Mouse (Mus musculus) cerebellum, adult 11 months (tissue): ENCODE results near the gene Dnah2.
"Not testable (repeated sequence)": the region's sequence is repeated elsewhere in the genome, so short reads cannot be mapped to it uniquely, and the experiment has no call there.

Source experiments
- DNase-seq: peaks from one replicate; pipeline ENCODE4 v3.0.0; 2022

Dnah2 gene

DNA sequence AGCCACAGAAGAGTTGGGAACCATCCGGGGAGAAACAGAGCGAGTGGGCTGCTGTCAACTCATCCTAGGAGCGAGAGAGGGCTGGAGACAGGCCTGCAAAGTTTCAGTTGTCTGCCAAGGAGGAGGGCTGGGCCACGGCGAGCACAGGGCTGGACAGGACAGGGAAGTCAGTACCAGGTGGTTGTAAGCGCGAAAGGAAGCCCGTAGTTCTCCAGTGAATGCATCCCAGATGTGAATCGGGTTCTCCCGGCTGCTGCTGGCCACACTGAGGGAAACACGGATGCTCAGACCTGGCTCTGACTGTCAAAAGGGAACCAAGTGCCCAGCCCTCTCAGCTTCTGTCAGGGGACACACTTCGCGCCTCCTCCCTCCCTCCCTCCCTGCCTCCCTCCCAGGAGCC, 14.5 kb upstream of the Dnah2 start:
- DNase-seq = no peak

GRCm38 (mm10) chr11:69560896-69561854, 12.3 kb upstream of the Dnah2 start:
- DNase-seq = no peak

DNA sequence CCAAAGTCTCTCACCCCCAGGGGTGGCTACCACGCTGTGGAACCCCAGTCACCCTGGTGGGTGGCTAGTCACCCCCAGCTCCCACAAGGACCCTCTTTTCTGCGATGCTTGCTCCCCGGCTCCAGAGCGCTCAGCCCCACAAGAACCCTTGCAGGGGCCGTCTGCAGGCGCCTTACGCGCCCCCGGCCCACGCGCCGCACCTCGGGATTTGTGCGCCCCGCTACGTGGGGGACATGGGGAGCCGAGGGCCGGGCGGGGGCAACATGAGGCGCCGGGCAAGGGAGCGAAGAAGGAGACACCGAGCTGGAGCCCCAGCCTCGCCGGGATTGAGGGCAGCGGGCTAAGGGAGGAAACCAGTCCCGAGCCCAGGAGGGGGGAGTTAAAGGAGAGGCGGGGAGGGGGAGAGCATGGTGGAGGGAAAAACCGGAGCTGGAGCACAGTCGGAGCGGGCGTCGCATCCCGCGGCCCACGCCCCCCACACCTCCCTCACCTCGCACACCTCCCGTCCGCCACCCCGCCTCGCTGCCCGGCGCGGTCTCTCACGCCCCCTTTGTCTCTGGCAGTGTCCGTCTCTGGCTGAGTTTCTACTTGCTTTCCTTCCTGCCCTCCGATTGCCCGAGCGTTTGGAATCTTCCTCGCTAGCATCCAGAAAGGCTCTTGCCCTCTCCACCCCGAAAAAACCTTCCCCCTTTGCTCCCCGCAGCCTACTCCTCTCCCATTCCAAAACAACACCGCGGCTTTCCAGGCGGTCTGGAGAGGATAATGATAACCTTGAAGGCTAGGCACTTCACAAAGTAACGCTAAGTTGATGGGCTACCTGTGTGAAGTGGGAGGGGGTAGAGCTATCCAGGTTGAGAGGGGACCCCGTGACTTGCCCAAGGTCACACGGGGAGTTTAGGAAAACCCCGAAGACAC, 11.2 kb upstream of the Dnah2 start, which contains the start of gene Efnb3:
TSS of gene Efnb3 (minus strand) at position 355 of the 915 bp plus-strand sequence.
- no peak for DNase-seq

GRCm38 (mm10) chr11:69559183-69559582, 10.3 kb upstream of the Dnah2 start:
- DNase-seq = no peak

GRCm38 (mm10) chr11:69558756-69559155, 9.8 kb upstream of the Dnah2 start:
- no peak for DNase-seq

DNA sequence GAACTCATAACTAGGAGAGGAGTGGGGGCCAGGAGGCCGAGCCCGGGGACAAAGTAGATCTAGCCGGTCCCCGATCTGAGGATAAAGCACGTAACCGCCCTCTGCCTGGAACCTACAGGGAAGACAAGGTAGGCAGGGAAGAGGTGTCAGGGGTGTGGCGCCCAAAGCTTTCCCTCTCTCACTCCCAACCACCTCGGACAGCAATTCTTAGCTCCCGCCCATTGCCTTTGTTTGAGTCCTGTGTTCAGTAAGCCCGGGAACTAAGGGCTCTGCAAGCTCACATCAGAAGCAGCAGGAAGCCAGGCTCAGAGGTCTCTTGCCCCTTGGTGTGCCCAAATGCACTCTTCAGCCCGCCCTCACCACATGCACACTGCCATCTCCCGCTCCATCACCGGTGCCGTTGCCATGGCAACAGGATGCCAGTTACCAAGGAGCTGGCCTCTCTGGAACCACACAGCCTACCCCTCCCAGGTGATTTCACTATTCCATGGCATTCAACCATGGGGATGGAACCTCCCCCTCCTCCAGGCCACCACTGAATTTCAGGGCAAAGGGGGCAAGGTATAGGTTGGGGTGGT, 8.6 kb upstream of the Dnah2 start:
- DNase-seq = no peak

GRCm38 (mm10) chr11:69554539-69555140, 5.7 kb upstream of the Dnah2 start:
- no peak for DNase-seq

- DNase-seq = no peak
These were observed 4.4 kb upstream of the Dnah2 start for GRCm38 (mm10) chr11:69553341-69553721.

- no peak for DNase-seq
These were observed 3.9 kb upstream of the Dnah2 start for GRCm38 (mm10) chr11:69552622-69553340.

- no peak for DNase-seq
These were observed 2.4 kb upstream of the Dnah2 start for GRCm38 (mm10) chr11:69551310-69551709.

- DNase-seq = no peak
These were observed 1.8 kb downstream of the Dnah2 start for GRCm38 (mm10) chr11:69547071-69547470.

GRCm38 (mm10) chr11:69546423-69547053, 2.4 kb downstream of the Dnah2 start:
- peak; percentile 68 for DNase-seq

DNA sequence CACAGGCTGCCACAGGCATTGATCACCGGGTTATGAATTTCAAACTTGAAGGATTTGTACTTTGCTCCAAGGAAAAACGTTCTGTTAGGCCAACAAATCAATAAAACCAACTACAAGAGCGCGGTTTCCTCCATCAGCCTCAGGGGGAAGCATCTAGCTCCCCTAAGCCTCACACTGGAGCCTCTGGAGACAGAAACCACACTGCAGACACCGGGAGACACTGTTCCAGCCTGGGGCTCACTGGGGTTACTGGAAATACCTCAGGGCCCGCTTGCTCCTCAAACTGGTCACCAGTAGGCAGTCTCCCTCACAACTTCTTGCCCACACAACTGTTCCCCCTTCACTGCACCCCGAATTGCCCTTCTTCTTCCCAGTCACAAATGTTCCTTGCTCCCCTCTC, 3.0 kb downstream of the Dnah2 start:
- DNase-seq = no peak

- DNase-seq = no peak
These were observed 5.3 kb downstream of the Dnah2 start for GRCm38 (mm10) chr11:69543598-69543997.

DNA sequence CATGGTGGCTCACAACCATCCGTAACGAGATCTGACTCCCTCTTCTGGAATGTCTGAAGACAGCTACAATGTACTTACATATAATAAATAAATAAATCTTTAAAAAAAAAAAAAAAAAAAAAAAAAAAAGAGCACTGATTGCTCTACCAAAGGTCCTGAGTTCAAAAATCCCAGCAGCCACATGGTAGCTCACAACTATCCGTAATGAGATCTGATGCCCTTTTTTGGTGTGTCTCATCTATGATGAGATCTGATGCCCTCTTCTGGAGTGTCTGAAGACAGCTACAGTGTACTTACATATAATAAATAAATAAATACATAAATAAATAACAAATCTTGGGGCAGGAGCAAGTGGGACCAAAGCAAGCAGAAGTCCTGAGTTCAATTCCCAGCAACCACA, 7.2 kb downstream of the Dnah2 start:
- DNase-seq = not testable (repeated sequence)

- DNase-seq = no peak
These were observed 8.2 kb downstream of the Dnah2 start for GRCm38 (mm10) chr11:69540700-69541099.

DNA sequence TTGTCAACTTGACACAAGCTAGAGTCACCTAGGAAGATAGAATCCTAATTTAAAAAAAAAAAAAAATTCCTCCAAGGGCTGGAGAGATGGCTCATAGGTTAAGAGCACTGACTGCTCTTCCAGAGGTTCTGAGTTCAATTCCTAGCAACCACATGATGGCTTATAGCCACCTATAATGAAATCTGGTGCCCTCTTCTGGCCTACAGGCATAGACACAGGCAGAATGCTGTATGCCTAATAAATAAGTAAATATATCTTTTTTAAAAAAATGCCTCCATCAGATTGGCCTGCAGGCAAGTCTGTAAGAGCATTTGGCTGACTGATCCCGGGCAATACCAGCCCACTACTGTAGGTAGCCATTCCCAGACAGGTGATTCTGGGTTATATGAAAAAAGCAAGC, 13.9 kb downstream of the Dnah2 start:
- DNase-seq = no peak

GRCm38 (mm10) chr11:69532480-69533150, 16.3 kb downstream of the Dnah2 start:
- DNase-seq = no peak

GRCm38 (mm10) chr11:69530755-69531154, 18.2 kb downstream of the Dnah2 start:
- not testable (repeated sequence) for DNase-seq

DNA sequence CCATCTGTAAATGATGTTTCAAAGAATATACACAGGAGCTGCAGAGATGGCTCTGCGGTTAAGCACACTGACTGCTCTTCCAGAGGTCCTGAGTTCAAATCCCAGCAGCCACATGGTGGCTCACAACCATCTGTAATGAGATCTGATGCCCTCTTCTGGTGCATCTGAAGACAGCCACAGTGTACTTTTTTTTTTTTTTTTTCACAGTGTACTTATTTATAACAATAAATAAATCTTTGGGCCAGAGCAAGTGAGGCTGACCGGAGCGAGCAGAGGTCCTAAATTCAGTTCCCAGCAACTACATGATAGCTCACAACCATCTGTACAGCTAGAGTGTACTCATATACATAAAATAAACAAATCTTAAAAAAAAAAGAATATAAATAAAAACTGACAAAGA, 18.6 kb downstream of the Dnah2 start:
- DNase-seq = not testable (repeated sequence)

DNA sequence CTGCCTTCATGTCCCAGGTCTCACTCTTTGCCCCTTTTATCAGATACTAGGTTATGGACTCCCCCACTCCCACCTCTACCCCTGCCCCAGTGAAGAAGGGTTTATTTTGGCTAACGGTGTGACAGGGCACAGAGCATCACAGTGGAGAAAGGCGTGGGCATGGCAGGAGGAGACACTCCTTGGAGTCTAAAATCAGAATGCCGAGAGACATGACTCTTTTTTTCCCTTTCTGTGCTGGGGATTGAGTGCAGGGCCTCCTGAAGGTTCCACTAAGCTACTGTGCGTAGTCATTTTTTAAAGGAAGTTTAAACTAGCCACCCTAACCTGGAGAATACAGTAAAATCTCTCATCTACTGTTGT, 20.9 kb downstream of the Dnah2 start:
- no peak for DNase-seq
